Mouse (Mus musculus) forelimb bud, embryonic 11.5 days (tissue): ENCODE measurements around the gene Lig1.

ENCODE experiments used
- DNase-seq: peaks from one replicate; pipeline ENCODE4 v3.0.0-alpha.2; 2012; ENCODE audit warnings: low read depth, low spot score

The Lig1 gene

GRCm38 (mm10) chr7:13310493-13311199 lies 33.6 kb downstream of the Lig1 start:
- no peak for DNase-seq

DNA sequence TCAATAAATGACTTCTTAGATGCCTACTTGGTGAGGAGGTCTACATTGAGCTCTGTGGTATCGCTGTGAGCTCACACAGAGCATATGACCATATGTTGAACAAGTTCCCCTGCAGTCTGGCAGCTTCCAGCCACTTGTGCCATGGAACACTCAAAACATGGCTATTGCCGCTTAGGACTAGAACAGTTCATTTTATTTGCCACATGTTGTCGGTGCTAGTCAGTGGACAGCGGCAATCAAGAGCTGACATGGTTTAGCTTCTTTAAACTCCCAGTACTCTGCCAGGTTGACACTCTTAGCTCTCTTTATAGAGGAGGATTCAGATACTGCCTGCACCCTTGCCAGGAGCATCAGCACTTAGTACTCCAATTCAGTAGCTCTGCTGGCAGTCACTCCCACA lies 34.3 kb downstream of the Lig1 start:
- no peak for DNase-seq

GRCm38 (mm10) chr7:13314095-13314597 lies 37.1 kb downstream of the Lig1 start:
- DNase-seq = no peak

GRCm38 (mm10) chr7:13321424-13321823 lies 44.3 kb downstream of the Lig1 start:
- DNase-seq = no peak

DNA sequence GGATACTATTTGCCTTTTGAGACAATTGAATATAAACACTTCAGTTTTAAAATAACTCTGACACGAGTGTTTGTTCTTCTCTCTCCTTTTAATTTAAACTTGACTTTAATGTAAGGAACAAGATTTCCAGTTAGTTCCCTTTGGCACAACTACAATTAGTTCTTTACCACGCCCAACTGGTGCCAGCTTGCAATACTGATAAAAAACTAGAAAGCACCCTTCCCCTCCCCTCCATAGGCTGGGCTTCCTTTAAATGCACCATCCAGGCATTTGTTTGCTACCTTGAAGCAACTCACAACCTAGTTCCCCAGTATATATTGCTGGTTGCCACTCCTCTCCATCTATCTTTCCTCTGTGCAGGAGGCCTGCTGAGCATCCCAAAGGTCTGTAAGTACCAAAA lies 47.2 kb downstream of the Lig1 start, which contains the start of gene Pla2g4c:
Gene Pla2g4c, plus strand, starts transcription at position 340 of the 400 bp plus-strand sequence.
- no peak for DNase-seq

DNA sequence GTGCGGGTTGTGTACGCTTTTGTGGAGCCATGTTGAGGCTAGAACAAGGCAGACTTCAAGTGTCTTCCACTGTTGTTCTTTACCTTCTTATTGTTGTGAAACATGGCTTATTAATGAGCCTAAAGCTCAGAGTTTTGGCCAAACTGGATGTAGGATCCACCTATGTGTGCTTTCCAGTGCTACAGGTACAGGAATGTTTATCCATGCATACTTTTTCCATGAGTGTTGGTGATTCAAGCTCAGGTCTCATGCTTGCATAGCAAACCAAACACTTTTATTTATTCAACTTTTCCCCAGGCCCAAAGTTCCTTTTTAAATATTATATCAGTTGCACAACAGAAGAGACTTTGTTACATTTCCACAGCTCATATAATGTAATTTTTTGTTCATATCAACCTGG lies 53.5 kb downstream of the Lig1 start:
- DNase-seq = no peak

DNA sequence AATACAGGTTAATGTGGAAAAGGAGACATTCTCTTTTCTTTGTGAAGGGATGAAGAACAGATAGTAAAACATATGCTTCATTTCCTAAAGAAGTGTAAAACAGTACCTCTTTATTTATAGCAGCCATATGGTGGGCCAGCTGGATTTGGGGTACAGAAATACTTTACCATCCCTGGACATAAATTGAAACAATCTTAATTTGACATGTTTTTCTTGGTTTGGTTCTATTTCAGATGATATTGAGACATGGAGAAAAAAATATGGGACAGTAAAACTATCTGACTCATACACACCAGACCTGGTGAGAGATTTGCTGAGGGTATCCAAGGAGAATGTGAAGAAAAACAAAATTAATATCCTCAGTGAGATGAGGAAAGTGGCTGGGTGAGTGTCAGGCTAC lies 78.9 kb downstream of the Lig1 start:
- DNase-seq = no peak
